Mouse (Mus musculus) ES-E14 (cell line): ENCODE data around the gene Ppp2r1b. TPM values are rescaled to one million over a fixed set of nuclear protein-coding genes. Genes with fewer than 3 reads are reported as not detected.

Source experiments
- DNase-seq: peaks from one replicate; pipeline ENCODE4 v3.0.0-alpha.2; 2013; ENCODE audit warnings: low read depth, low spot score
- H3K27ac ChIP-seq: 2 replicates; pipeline ENCODE4 v1.5.1; 2012; ENCODE audit warnings: low read depth, mild to moderate bottlenecking, low read length, moderate library complexity, mixed read lengths; ENCODE audit not compliant: poor library complexity, insufficient read depth, severe bottlenecking
- H3K36me3 ChIP-seq: 2 replicates; pipeline ENCODE4 v1.6.1; 2012; ENCODE audit warnings: mild to moderate bottlenecking, low read length, moderate library complexity, mixed read lengths; ENCODE audit not compliant: control insufficient read depth, poor library complexity, insufficient read depth, severe bottlenecking
- H3K4me1 ChIP-seq, 2 experiments: fragments of 150-350 bp in 1 of 2; sonication (generic) in 1 of 2; 2 replicates each; pipeline ENCODE4 v1.6.1; 2012; ENCODE audit warnings: low read length in 2 of 2, mild to moderate bottlenecking in 1 of 2, mixed read lengths in 1 of 2; ENCODE audit not compliant: control insufficient read depth in 2 of 2, insufficient read depth in 2 of 2, poor library complexity in 1 of 2
- H3K4me3 ChIP-seq, 2 experiments: fragments of 150-350 bp in 1 of 2; sonication (generic) in 1 of 2; 2 replicates each; pipeline ENCODE4 v1.5.1; 2012; ENCODE audit warnings: low read length in 2 of 2, low read depth in 1 of 2, mild to moderate bottlenecking in 1 of 2, mixed read lengths in 1 of 2; ENCODE audit not compliant: insufficient read depth in 1 of 2, poor library complexity in 1 of 2, severe bottlenecking in 1 of 2
- H3K9ac ChIP-seq: 2 replicates; pipeline ENCODE4 v1.6.1; 2012; ENCODE audit warnings: low read depth, mild to moderate bottlenecking, low read length, mixed read lengths; ENCODE audit not compliant: poor library complexity, insufficient read depth, severe bottlenecking
- H3K9me3 ChIP-seq: fragments of 150-350 bp; sonication (generic); 2 replicates; pipeline ENCODE4 v1.6.1; 2012; ENCODE audit warnings: low read depth, mild to moderate bottlenecking, low read length; ENCODE audit not compliant: control insufficient read depth, insufficient read depth
- CHD2 ChIP-seq: IDR thresholded peaks from 2 replicates; pipeline ENCODE4 v1.6.1; 2014; ENCODE audit warnings: mild to moderate bottlenecking, low read depth, low read length, inconsistent platforms
- HCFC1 ChIP-seq: IDR thresholded peaks from 2 replicates; pipeline ENCODE4 v1.6.1; 2012; ENCODE audit warnings: low read length, inconsistent platforms, borderline replicate concordance; ENCODE audit not compliant: insufficient read depth
- MAFK ChIP-seq: IDR thresholded peaks from 2 replicates; pipeline ENCODE4 v1.6.1; 2014; ENCODE audit warnings: mild to moderate bottlenecking, low read depth, low read length, inconsistent platforms; ENCODE audit not compliant: insufficient read depth
- ZC3H11A ChIP-seq: IDR thresholded peaks from 2 replicates; pipeline ENCODE4 v1.6.1; 2012; ENCODE audit warnings: low read depth, mild to moderate bottlenecking, inconsistent platforms, low read length, borderline replicate concordance
- ZNF384 ChIP-seq: IDR thresholded peaks from 2 replicates; pipeline ENCODE4 v1.6.1; 2012; ENCODE audit warnings: low read depth, low read length, inconsistent platforms
- in situ Hi-C, 2 experiments: fragments of 600-800 bp; cut with MboI; formaldehyde crosslinking; loops; one replicate each; pipeline ENCODE4 v1.15.1; 2025; ENCODE audit warnings: low sequenced_read_pairs in 2 of 2, inconsistent platforms in 1 of 2; ENCODE audit not compliant: unreplicated experiment in 2 of 2
- total RNA-seq: library from RNA; depleted of rRNA; stranded (reverse); fragments of 300-350 nt; gene quantifications from 2 replicates; pipeline ENCODE4 v1.2.3, GENCODE M21; 2012

Ppp2r1b gene
- total RNA-seq, 1 experiment, result 41.6 TPM

DNA sequence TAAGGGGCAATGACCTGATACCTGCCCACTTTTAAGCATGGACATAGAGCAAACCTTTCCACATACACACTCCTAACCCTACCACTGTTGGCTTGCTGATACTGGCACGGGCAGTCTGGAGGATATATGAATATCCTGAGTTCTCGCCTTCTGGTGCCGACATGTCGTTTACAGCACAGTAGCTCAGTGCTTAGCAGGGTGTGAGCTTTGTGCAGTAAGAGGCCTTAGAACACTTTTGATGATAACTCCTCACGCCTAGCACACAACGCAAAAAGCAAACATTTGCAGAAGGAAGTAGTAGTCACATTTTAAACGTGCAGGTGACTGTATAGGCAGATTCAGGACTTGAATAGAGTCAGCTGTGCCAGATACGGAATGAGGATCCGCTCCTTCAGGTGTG is 4.7 kb downstream of the Ppp2r1b start:
- no peak overlapping the region for H3K27ac ChIP-seq
- no peaks in the 10 kb centered on the region for H3K9me3 ChIP-seq
- H3K9ac ChIP-seq, result no peak overlapping the region
- TF ChIP-seq HCFC1 (no peak), ZNF384 (no peak), MAFK (no peak), ZC3H11A (no peak), CHD2 (no peak)
- in situ Hi-C loops, result loop anchor here in 1 of 2 experiments (10.0 kb wide), 1 partner anchor 295 kb away; no protein-coding TSS in a partner anchor
- H3K4me3 ChIP-seq, result no peak overlapping the region
- H3K4me1 ChIP-seq, result peaks cover 0 to 3% of the 10 kb centered on the region in 2 experiments; a peak in 1 of 4 replicates
- DNase-seq, result no peak
- H3K36me3 ChIP-seq, result no peaks in the 10 kb centered on the region

DNA sequence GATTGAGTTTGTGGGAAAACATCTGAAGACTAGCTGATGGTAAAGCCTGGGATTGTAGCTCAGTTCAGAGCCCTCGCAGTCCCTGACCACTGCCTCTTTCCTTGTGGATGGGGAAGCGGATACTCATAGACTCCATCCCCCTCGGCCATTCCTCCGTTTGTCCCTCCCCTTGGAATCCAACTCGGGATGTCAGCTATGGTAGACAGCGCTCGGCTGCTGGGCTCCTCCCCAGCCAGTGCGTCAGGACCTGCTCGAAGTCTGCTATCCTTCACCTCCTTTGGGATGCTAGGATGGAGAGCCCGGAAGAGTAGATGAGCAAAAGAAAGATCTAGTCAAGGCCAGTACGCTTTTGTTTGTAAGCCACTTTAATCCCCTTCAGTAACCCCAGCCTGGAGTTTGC is 5.2 kb downstream of the Ppp2r1b start:
- H3K9ac ChIP-seq, result no peak overlapping the region
- peaks cover 0 to 3% of the 10 kb centered on the region in 2 experiments; a peak in 1 of 4 replicates for H3K4me1 ChIP-seq
- H3K36me3 ChIP-seq, result no peaks in the 10 kb centered on the region
- H3K27ac ChIP-seq, result no peak overlapping the region
- H3K9me3 ChIP-seq, result no peaks in the 10 kb centered on the region
- no peak for TF ChIP-seq ZNF384
- no peak for TF ChIP-seq HCFC1
- TF ChIP-seq CHD2, result no peak
- no peak for TF ChIP-seq MAFK
- TF ChIP-seq ZC3H11A, result no peak
- in situ Hi-C loops, result loop anchor here in 1 of 2 experiments (10.0 kb wide), 1 partner anchor 295 kb away; no protein-coding TSS in a partner anchor
- no peak overlapping the region for H3K4me3 ChIP-seq
- no peak for DNase-seq

DNA sequence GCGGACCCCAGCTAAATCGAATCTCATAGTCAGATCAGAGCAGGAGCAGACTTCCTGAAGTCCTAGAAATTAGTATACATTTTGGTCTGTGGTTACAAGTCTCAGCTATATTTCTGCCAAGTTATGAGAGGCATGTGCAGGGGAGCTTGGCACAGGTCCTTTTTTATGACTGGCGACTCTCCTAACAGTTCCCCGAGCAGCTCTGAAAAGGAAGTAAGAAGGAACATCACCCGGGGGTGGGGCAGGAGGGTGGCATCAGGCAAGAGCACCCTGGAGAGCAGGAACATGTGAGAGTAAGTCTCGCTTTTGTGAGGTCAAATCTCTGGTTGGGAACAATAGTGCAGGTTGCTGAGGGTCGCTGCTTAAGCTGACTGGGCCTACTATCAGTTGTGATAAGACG is 5.6 kb downstream of the Ppp2r1b start:
- TF ChIP-seq ZNF384 (no peak), MAFK (no peak), CHD2 (no peak), HCFC1 (no peak)
- Histone ChIP-seq H3K9ac (no peak overlapping the region), H3K4me1 (peaks cover 0 to 3% of the 10 kb centered on the region in 2 experiments; a peak in 1 of 4 replicates), H3K9me3 (no peaks in the 10 kb centered on the region), H3K36me3 (no peaks in the 10 kb centered on the region), H3K27ac (no peak overlapping the region), H3K4me3 (no peak overlapping the region)
- in situ Hi-C loops, result loop anchor here in 1 of 2 experiments (10.0 kb wide), 1 partner anchor 294 kb away; no protein-coding TSS in a partner anchor
- DNase-seq, result no peak

DNA sequence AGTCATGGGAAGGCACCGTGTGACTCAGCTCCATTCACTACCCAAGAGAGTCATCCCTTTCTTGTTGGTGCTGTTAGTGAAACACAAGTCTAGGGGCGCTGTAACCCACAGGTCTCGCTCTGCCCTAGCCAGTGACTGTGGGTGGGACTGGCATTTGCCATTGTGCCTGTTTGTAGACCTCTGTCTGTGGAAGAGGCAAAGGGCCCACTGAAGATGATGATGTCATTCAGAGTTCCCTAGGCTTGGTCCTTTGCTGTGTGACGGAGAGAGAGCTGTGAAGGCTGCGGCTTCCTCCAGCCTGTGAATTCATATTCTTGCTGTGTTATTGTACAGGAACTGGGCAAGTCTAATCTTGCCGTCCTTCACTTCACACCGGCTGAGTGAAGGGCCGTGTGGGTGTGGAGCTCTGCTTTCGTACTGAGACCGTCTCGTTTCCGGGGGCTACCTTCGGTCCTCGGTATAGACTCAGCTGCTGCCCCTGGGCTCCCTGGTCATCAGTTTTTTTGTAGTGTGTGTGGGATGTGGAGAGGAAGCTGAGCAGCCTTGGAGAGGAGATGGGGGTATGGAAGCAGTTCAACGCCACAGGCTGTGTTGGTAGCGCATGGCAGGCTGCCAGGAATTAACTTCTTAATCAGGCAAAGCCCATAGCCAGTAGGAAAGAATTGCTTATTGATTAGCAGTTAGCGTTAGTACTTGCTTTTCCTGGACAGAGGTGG is 7.7 kb downstream of the Ppp2r1b start:
- no peak overlapping the region for H3K9ac ChIP-seq
- no peak overlapping the region for H3K4me3 ChIP-seq
- peaks cover 0 to 3% of the 10 kb centered on the region in 2 experiments; a peak in 1 of 4 replicates for H3K4me1 ChIP-seq
- H3K27ac ChIP-seq, result no peak overlapping the region
- no peaks in the 10 kb centered on the region for H3K9me3 ChIP-seq
- no peak for DNase-seq
- in situ Hi-C loops, result loop anchor here in 1 of 2 experiments (10.0 kb wide), 1 partner anchor 292 kb away; no protein-coding TSS in a partner anchor
- TF ChIP-seq CHD2 (no peak), HCFC1 (no peak), ZC3H11A (no peak), ZNF384 (no peak), MAFK (no peak)
- no peaks in the 10 kb centered on the region for H3K36me3 ChIP-seq
